Mouse (Mus musculus) retina, adult 2 months (tissue): ENCODE data around the gene Trnt1.
A peak's percentile ranks its signal among the peaks of the same experiment; 100 is the strongest.

Experiments used
- DNase-seq: peaks from one replicate; pipeline ENCODE4 v3.0.0-alpha.2; 2012; ENCODE audit warnings: low read depth, low spot score

Gene Trnt1

GRCm38 (mm10) chr6:106768640-106769289, at the start of gene Trnt1:
Gene Trnt1 (plus strand): TSS chr6:106769120.
- peak; percentile 94 for DNase-seq

GRCm38 (mm10) chr6:106725642-106726041, 43.3 kb upstream of the Trnt1 start:
- DNase-seq = no peak

GRCm38 (mm10) chr6:106726078-106726477, 42.8 kb upstream of the Trnt1 start:
- no peak for DNase-seq

- no peak for DNase-seq
Measured at GRCm38 (mm10) chr6:106727703-106728102, 41.2 kb upstream of the Trnt1 start.

GRCm38 (mm10) chr6:106729682-106730314, 39.1 kb upstream of the Trnt1 start:
- no peak for DNase-seq

GRCm38 (mm10) chr6:106732563-106732962, 36.4 kb upstream of the Trnt1 start:
- no peak for DNase-seq

GRCm38 (mm10) chr6:106738229-106738628, 30.7 kb upstream of the Trnt1 start:
- DNase-seq = no peak

GRCm38 (mm10) chr6:106740244-106740825, 28.6 kb upstream of the Trnt1 start:
- DNase-seq = no peak

GRCm38 (mm10) chr6:106743556-106744233, 25.2 kb upstream of the Trnt1 start:
- no peak for DNase-seq

- no peak for DNase-seq
Measured at GRCm38 (mm10) chr6:106745673-106746394, 23.1 kb upstream of the Trnt1 start.

GRCm38 (mm10) chr6:106747251-106747650, 21.7 kb upstream of the Trnt1 start:
- no peak for DNase-seq

- no peak for DNase-seq
Measured at GRCm38 (mm10) chr6:106747804-106748203, 21.1 kb upstream of the Trnt1 start.

GRCm38 (mm10) chr6:106748887-106749388, 20.0 kb upstream of the Trnt1 start, which contains the start of gene Il5ra:
Gene Il5ra (minus strand): TSS chr6:106749037.
- DNase-seq = no peak

- DNase-seq = no peak
Measured at GRCm38 (mm10) chr6:106750291-106750690, 18.6 kb upstream of the Trnt1 start.

- DNase-seq = no peak
Measured at GRCm38 (mm10) chr6:106758299-106758698, 10.6 kb upstream of the Trnt1 start.

GRCm38 (mm10) chr6:106760473-106761218, 8.3 kb upstream of the Trnt1 start:
- no peak for DNase-seq

- DNase-seq = no peak
Measured at GRCm38 (mm10) chr6:106761486-106761885, 7.4 kb upstream of the Trnt1 start.

GRCm38 (mm10) chr6:106765892-106766291, 3.0 kb upstream of the Trnt1 start:
- DNase-seq = no peak

GRCm38 (mm10) chr6:106766774-106767173, 2.1 kb upstream of the Trnt1 start:
- DNase-seq = no peak

- DNase-seq = no peak
Measured at GRCm38 (mm10) chr6:106769290-106769866, 458 bp downstream of the Trnt1 start.
